Comparison of ENCODE assay signal across 16 mouse cellular contexts in genomic region chr4:83342268-83342970, GRCm38 (mm10). TPM values are rescaled to one million over a fixed set of nuclear protein-coding genes. Genes with fewer than 3 reads are reported as not detected.
A peak's percentile ranks its signal among the peaks of the same experiment; 100 is the strongest.
DNase-seq lines count a peak whose midpoint lies in the region; ATAC-seq and TF ChIP-seq lines count a peak whose summit lies in the region.
"Had no signal": no experiment of that assay in that cellular context is flagged by ENCODE, and none has a peak within 500 bp of the region (broad histone marks: within the 10 kb centered on the region; RNA-seq: fewer than 3 reads in every experiment).

No protein-coding gene starts in this region.

- ATAC-seq in hindbrain, embryonic 12.5 days (ENCODE audit: low FRiP score), result no peak
- no peak for ATAC-seq in embryonic facial prominence, embryonic 13.5 days (ENCODE audit: insufficient number of reproducible peaks, insufficient read depth, low FRiP score, low TSS enrichment, low read depth)
- no peak for ATAC-seq in limb, embryonic 14.5 days (ENCODE audit: low FRiP score, low read depth)
- ATAC-seq: hindbrain, embryonic 16.5 days had no signal

- no peak overlapping the region for H3K27ac ChIP-seq in hindbrain, embryonic 10.5 days
- H3K27ac ChIP-seq in hindbrain, embryonic 12.5 days, result no peak overlapping the region
- no peak overlapping the region for H3K27ac ChIP-seq in embryonic facial prominence, embryonic 13.5 days
- H3K27ac ChIP-seq in limb, embryonic 14.5 days (replicated peaks; ENCODE audit: low read depth, low read length), result no peak overlapping the region
- H3K27ac ChIP-seq in cerebellum, adult 2 months (ENCODE audit: insufficient read depth, low read length), result no peak overlapping the region
- H3K27ac ChIP-seq: gastrocnemius, adult 2 months; left cerebral cortex, adult 2 months; midbrain, embryonic 10.5 days; neural tube, embryonic 12.5 days had no signal

- H3K36me3 ChIP-seq in hindbrain, embryonic 10.5 days, result no peaks in the 10 kb centered on the region
- no peaks in the 10 kb centered on the region for H3K36me3 ChIP-seq in hindbrain, embryonic 12.5 days
- peaks cover 36% of the 10 kb centered on the region for H3K36me3 ChIP-seq in E14TG2a.4 (ENCODE audit: insufficient read depth, low read length)
- no peaks in the 10 kb centered on the region for H3K36me3 ChIP-seq in embryonic facial prominence, embryonic 13.5 days
- H3K36me3 ChIP-seq in limb, embryonic 14.5 days (ENCODE audit: control insufficient read depth, insufficient read depth, low read length), result no peaks in the 10 kb centered on the region
- H3K36me3 ChIP-seq: midbrain, embryonic 10.5 days; neural tube, embryonic 12.5 days had no signal

- no peak overlapping the region for H3K4me2 ChIP-seq in hindbrain, embryonic 12.5 days (replicated peaks)
- peak overlapping the region; percentile 36 for H3K4me2 ChIP-seq in embryonic facial prominence, embryonic 13.5 days
- H3K4me2 ChIP-seq in limb, embryonic 14.5 days (replicated peaks; ENCODE audit: low read depth, low read length, severe bottlenecking), result peak overlapping the region; percentile 27; the same call in 1 of the 2 replicates
- H3K4me2 ChIP-seq: heart, embryonic 11.5 days; neural tube, embryonic 12.5 days had no signal

- H3K9ac ChIP-seq in hindbrain, embryonic 12.5 days, result no peak overlapping the region
- no peak overlapping the region for H3K9ac ChIP-seq in embryonic facial prominence, embryonic 13.5 days
- H3K9ac ChIP-seq in limb, embryonic 14.5 days (ENCODE audit: low read depth, low read length, severe bottlenecking), result no peak overlapping the region
- H3K9ac ChIP-seq: neural tube, embryonic 12.5 days had no signal

- TF ChIP-seq CTCF in E14TG2a.4 (conservative IDR thresholded peaks at IDR 0.05; ENCODE audit: low read length), result no peak
- no peak for TF ChIP-seq CTCF in cerebellum, adult 2 months (IDR thresholded peaks at IDR 0.05; ENCODE audit: borderline replicate concordance, insufficient read depth, low read depth, low read length)

- 57% methylated on average over 14 of the region's 14 CpGs for WGBS in hindbrain, embryonic 10.5 days
- 52% methylated on average over 14 of the region's 14 CpGs for WGBS in hindbrain, embryonic 12.5 days
- WGBS in embryonic facial prominence, embryonic 13.5 days, result 19% methylated on average over 14 of the region's 14 CpGs
- WGBS in limb, embryonic 14.5 days, result 24% methylated on average over 14 of the region's 14 CpGs
- WGBS in cerebellum, adult 2 months, result 71% methylated on average over 14 of the region's 14 CpGs

- no peaks in the 10 kb centered on the region for H3K27me3 ChIP-seq in hindbrain, embryonic 10.5 days (ENCODE audit: insufficient read depth, poor library complexity, severe bottlenecking)
- no peaks in the 10 kb centered on the region for H3K27me3 ChIP-seq in hindbrain, embryonic 12.5 days
- H3K27me3 ChIP-seq in E14TG2a.4 (ENCODE audit: insufficient read depth, low read length), result no peaks in the 10 kb centered on the region
- no peaks in the 10 kb centered on the region for H3K27me3 ChIP-seq in embryonic facial prominence, embryonic 13.5 days
- H3K27me3 ChIP-seq in limb, embryonic 14.5 days (ENCODE audit: control insufficient read depth, insufficient read depth, low read length), result no peaks in the 10 kb centered on the region
- H3K27me3 ChIP-seq in cerebellum, adult 2 months (ENCODE audit: control insufficient read depth, insufficient read depth, low read length), result no peaks in the 10 kb centered on the region
- H3K27me3 ChIP-seq: neural tube, embryonic 12.5 days had no signal

- H3K4me1 ChIP-seq in hindbrain, embryonic 10.5 days (replicated peaks), result no peaks in the 10 kb centered on the region
- no peaks in the 10 kb centered on the region for H3K4me1 ChIP-seq in hindbrain, embryonic 12.5 days
- peaks cover 55% of the 10 kb centered on the region for H3K4me1 ChIP-seq in E14TG2a.4 (replicated peaks; ENCODE audit: low read depth, low read length)
- peaks cover 17% of the 10 kb centered on the region for H3K4me1 ChIP-seq in embryonic facial prominence, embryonic 13.5 days
- peaks cover 10% of the 10 kb centered on the region for H3K4me1 ChIP-seq in limb, embryonic 14.5 days (ENCODE audit: control insufficient read depth, insufficient read depth, low read length)
- H3K4me1 ChIP-seq in cerebellum, adult 2 months (ENCODE audit: control insufficient read depth, insufficient read depth, low read length), result no peaks in the 10 kb centered on the region
- H3K4me1 ChIP-seq: midbrain, embryonic 10.5 days; neural tube, embryonic 12.5 days had no signal

- DNase-seq in hindbrain, embryonic 10.5 days (ENCODE audit: low spot score), result peak; percentile 10
- DNase-seq in limb, embryonic 14.5 days (ENCODE audit: low spot score), result no peak
- no peak for DNase-seq in thymus, postnatal 36 days
- DNase-seq in cerebellum, adult 2 months, result no peak
- DNase-seq: gastrocnemius, adult 2 months; kidney, postnatal 36 days; lung, adult 18-20 months had no signal

- H3K4me3 ChIP-seq in hindbrain, embryonic 10.5 days, result no peak overlapping the region
- H3K4me3 ChIP-seq in hindbrain, embryonic 12.5 days, result no peak overlapping the region
- H3K4me3 ChIP-seq in E14TG2a.4 (replicated peaks; ENCODE audit: low read length), result peak overlapping the region; percentile 80
- no peak overlapping the region for H3K4me3 ChIP-seq in embryonic facial prominence, embryonic 13.5 days
- no peak overlapping the region for H3K4me3 ChIP-seq in limb, embryonic 14.5 days (replicated peaks; ENCODE audit: low read length)
- no peak overlapping the region for H3K4me3 ChIP-seq in cerebellum, adult 2 months (replicated peaks; ENCODE audit: insufficient read depth, low read depth, low read length)
- H3K4me3 ChIP-seq: erythroblast, embryonic 14.5 days; gastrocnemius, adult 2 months; left cerebral cortex, adult 2 months; midbrain, embryonic 10.5 days; neural tube, embryonic 12.5 days had no signal

- H3K9me3 ChIP-seq in hindbrain, embryonic 10.5 days, result no peaks in the 10 kb centered on the region
- no peaks in the 10 kb centered on the region for H3K9me3 ChIP-seq in hindbrain, embryonic 12.5 days (replicated peaks)
- H3K9me3 ChIP-seq in E14TG2a.4 (ENCODE audit: low read length), result peaks cover 15% of the 10 kb centered on the region
- no peaks in the 10 kb centered on the region for H3K9me3 ChIP-seq in embryonic facial prominence, embryonic 13.5 days
- H3K9me3 ChIP-seq in limb, embryonic 14.5 days (ENCODE audit: control insufficient read depth, low read length), result no peaks in the 10 kb centered on the region
- H3K9me3 ChIP-seq: midbrain, embryonic 10.5 days; neural tube, embryonic 12.5 days had no signal

- TF ChIP-seq POLR2A in limb, embryonic 14.5 days (IDR thresholded peaks at IDR 0.05; ENCODE audit: borderline replicate concordance, extremely low read depth, insufficient read depth, insufficient read length), result no peak
- TF ChIP-seq POLR2A in cerebellum, adult 2 months (IDR thresholded peaks at IDR 0.05; ENCODE audit: borderline replicate concordance, insufficient read depth, low read length), result no peak

RNA-seq across cellular contexts. Expression of gene Ttc39b, which starts 18.4 kb away (rescaled TPM):
- 1.8 and 2.5 TPM in 2 replicates for polyA plus RNA-seq in hindbrain, embryonic 10.5 days (2016; fragmentation: Nextera tagmentation; extraction: Ambion mirVana)
- 2.9 and 3.7 TPM in 2 replicates for polyA plus RNA-seq in hindbrain, embryonic 12.5 days (2016; fragmentation: Nextera tagmentation; extraction: Ambion mirVana)
- 3.5 and 3.9 TPM in 2 replicates for polyA plus RNA-seq in embryonic facial prominence, embryonic 13.5 days (2015; fragmentation: Nextera tagmentation; extraction: Ambion mirVana)
- polyA plus RNA-seq in limb, embryonic 14.5 days (2012; rRNA removed), result 2.6 and 3.0 TPM in 2 replicates
- 3.1 and 4.9 TPM in 2 replicates for polyA plus RNA-seq in limb, embryonic 14.5 days (2014; fragmentation: Nextera tagmentation; extraction: Ambion mirVana)
- polyA plus RNA-seq in cerebellum, adult 2 months (2012; rRNA removed), result 23.7 and 24.3 TPM in 2 replicates
